Mouse (Mus musculus) limb, embryonic 15.5 days (tissue): ENCODE measurements around the gene Samt3. TPM values are rescaled to one million over a fixed set of nuclear protein-coding genes. Genes with fewer than 3 reads are reported as not detected.

ENCODE experiments used
- ATAC-seq: fragments of 200-750 bp; cut with Nextera tagmentation; 2 replicates; pipeline ENCODE4 v1.8.0; 2017; ENCODE audit warnings: low read depth, moderate TSS enrichment; ENCODE audit not compliant: insufficient number of reproducible peaks, low FRiP score, low TSS enrichment
- H3K27ac ChIP-seq: fragments of 300-500 bp; sonication (generic); 2 replicates; pipeline ENCODE4 v1.5.1; 2015; ENCODE audit warnings: moderate library complexity, mild to moderate bottlenecking, inconsistent platforms
- H3K27me3 ChIP-seq: fragments of 300-500 bp; sonication (generic); 2 replicates; pipeline ENCODE4 v1.6.1; 2015; ENCODE audit warnings: inconsistent platforms
- H3K36me3 ChIP-seq: fragments of 300-500 bp; sonication (generic); 2 replicates; pipeline ENCODE4 v1.6.1; 2015; ENCODE audit warnings: inconsistent platforms
- H3K4me1 ChIP-seq: fragments of 300-500 bp; sonication (generic); 2 replicates; pipeline ENCODE4 v1.6.1; 2015; ENCODE audit warnings: inconsistent platforms
- H3K4me2 ChIP-seq: fragments of 300-500 bp; sonication (generic); 2 replicates; pipeline ENCODE4 v1.6.1; 2015; ENCODE audit warnings: mild to moderate bottlenecking, inconsistent platforms
- H3K4me3 ChIP-seq: fragments of 300-500 bp; sonication (generic); 2 replicates; pipeline ENCODE4 v1.5.1; 2015; ENCODE audit warnings: mild to moderate bottlenecking, inconsistent platforms
- H3K9ac ChIP-seq: fragments of 300-500 bp; sonication (generic); 2 replicates; pipeline ENCODE4 v1.6.1; 2015; ENCODE audit warnings: inconsistent platforms
- H3K9me3 ChIP-seq: fragments of 300-500 bp; sonication (generic); 2 replicates; pipeline ENCODE4 v1.6.1; 2016; ENCODE audit warnings: inconsistent platforms
- WGBS: fragments of 180-500 bp; shearing (Covaris S2); methylation state at CpG from one replicate; pipeline ENCODE4 v1.1.7; 2015; 5-methylcytosine and 5-hydroxymethylcytosine counted together
- polyA plus RNA-seq: library from polyadenylated mRNA; unstranded; fragments of >200 nt; fragmentation: Nextera tagmentation; extraction: Ambion mirVana; gene quantifications from 2 replicates; pipeline ENCODE4 v1.2.1, GENCODE M21; 2015

Samt3 gene
- polyA plus RNA-seq = not detected in 2 replicates

DNA sequence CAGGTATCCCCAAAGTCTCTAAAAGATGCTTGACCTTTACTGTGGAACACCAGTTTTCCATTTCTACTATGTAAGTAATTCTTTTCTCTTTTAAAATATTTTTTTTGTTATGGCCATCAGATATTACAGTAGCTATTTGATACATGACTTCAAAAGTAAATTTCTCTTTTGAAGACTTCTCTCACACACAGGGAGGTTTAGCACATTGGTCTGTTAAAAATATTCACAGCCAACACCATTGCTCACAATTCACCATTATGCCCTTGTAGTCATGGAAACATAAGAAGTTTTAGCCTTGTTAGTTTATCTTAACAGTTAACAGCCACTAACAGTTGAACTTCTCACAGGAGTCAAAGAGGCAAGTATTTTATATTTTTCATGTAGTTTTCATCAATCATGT is at the start of gene Samt3:
TSS of gene Samt3 (plus strand) at position 301 of the 400 bp plus-strand sequence.
- Histone ChIP-seq H3K4me2 (no peak within 1 kb of the TSS), H3K4me3 (no peak within 1 kb of the TSS), H3K9me3 (no peaks in the 10 kb centered on the region), H3K27me3 (no peaks in the 10 kb centered on the region), H3K9ac (no peak within 1 kb of the TSS), H3K27ac (no peak within 1 kb of the TSS), H3K36me3 (no peaks in the 10 kb centered on the region), H3K4me1 (no peaks in the 10 kb centered on the region)
- no peak for ATAC-seq

DNA sequence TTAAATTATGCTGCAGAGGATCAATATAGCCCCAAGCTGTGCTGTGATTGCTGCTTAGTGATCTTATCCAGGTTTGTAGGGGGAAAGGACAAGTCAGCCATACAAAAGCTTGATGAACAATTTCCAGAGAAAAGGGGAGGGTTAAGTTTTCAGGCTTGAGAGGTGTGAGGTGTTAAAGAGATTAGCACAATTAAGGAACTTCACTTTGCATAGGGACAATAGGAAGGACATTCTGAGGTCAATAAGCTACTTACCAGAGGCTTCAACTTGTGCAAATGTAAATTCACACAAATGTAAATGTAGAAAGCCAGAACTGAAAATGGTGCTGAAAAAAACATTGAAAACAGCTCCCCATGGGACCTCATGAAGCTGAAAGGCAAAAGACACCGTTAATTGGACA is 27.4 kb upstream of the Samt3 start:
- no peaks in the 10 kb centered on the region for H3K36me3 ChIP-seq
- no peak for ATAC-seq
- no peaks in the 10 kb centered on the region for H3K4me1 ChIP-seq
- H3K27ac ChIP-seq = no peak overlapping the region
- H3K27me3 ChIP-seq = no peaks in the 10 kb centered on the region
- no peak overlapping the region for H3K4me2 ChIP-seq
- 38% methylated on average over 1 of the region's 1 CpGs for WGBS
- H3K4me3 ChIP-seq = no peak overlapping the region
- H3K9ac ChIP-seq = no peak overlapping the region
- H3K9me3 ChIP-seq = no peaks in the 10 kb centered on the region

DNA sequence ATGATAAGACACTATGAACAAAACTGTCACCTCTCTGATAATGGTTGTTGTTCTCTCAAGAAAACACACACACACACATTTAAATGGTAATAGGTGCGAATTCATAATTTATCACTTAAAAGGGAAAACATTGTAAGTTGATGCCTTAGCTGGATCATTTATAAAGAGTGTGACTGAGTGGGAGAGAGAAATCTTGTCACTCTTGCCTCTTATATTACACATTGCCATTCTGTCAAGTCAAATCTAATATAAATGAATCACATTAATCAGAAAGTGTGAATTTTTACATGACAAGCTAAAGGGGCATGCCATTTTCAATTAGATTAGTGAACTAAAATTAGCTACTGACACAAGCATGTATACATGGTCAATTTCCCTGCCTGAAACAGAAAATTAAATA is 44.7 kb downstream of the Samt3 start:
- no peaks in the 10 kb centered on the region for H3K4me1 ChIP-seq
- ATAC-seq = no peak
- H3K36me3 ChIP-seq = no peaks in the 10 kb centered on the region
- no peak overlapping the region for H3K4me3 ChIP-seq
- no peak overlapping the region for H3K27ac ChIP-seq
- H3K4me2 ChIP-seq = no peak overlapping the region
- 61% methylated on average over 1 of the region's 1 CpGs for WGBS
- no peak overlapping the region for H3K9ac ChIP-seq
- H3K27me3 ChIP-seq = no peaks in the 10 kb centered on the region
- H3K9me3 ChIP-seq = no peaks in the 10 kb centered on the region

Other genes starting within 250 kb of the Samt3 start
- 0.22 and 0.29 TPM in 2 replicates for gene 5430427O19Rik, start 173.8 kb upstream of the Samt3 start, polyA plus RNA-seq
- gene Nr0b1, start 147.6 kb downstream of the Samt3 start, polyA plus RNA-seq = 0.70 and 0.74 TPM in 2 replicates